Mouse (Mus musculus) heart, postnatal 4 days (tissue): ENCODE results near the gene 2010003K11Rik. TPM values are rescaled to one million over a fixed set of nuclear protein-coding genes. Genes with fewer than 3 reads are reported as not detected.
A peak's percentile ranks its signal among the peaks of the same experiment; 100 is the strongest.

Source experiments
- DNase-seq: peaks from one replicate; pipeline ENCODE4 v3.0.0; 2021
- total RNA-seq, 2 experiments: library from RNA; stranded (reverse); gene quantifications; 2 replicates each; pipeline ENCODE4 v1.2.3; 2021

The 2010003K11Rik gene
- not detected for total RNA-seq

GRCm38 (mm10) chr19:4498062-4498933 lies at the start of gene 2010003K11Rik:
TSS of gene 2010003K11Rik (minus strand) at chr19:4498583.
- no peak for DNase-seq

GRCm38 (mm10) chr19:4547801-4548200 lies 49.4 kb upstream of the 2010003K11Rik start:
- DNase-seq = no peak

- DNase-seq = no peak
These were observed 47.5 kb upstream of the 2010003K11Rik start for GRCm38 (mm10) chr19:4545841-4546240.

GRCm38 (mm10) chr19:4545091-4545490 lies 46.7 kb upstream of the 2010003K11Rik start:
- no peak for DNase-seq

GRCm38 (mm10) chr19:4542081-4542480 lies 43.7 kb upstream of the 2010003K11Rik start:
- no peak for DNase-seq

GRCm38 (mm10) chr19:4540992-4541391 lies 42.6 kb upstream of the 2010003K11Rik start:
- DNase-seq = no peak

GRCm38 (mm10) chr19:4540263-4540662 lies 41.9 kb upstream of the 2010003K11Rik start:
- no peak for DNase-seq

GRCm38 (mm10) chr19:4536606-4537005 lies 38.2 kb upstream of the 2010003K11Rik start:
- no peak for DNase-seq

- no peak for DNase-seq
These were observed 37.5 kb upstream of the 2010003K11Rik start for GRCm38 (mm10) chr19:4535922-4536321.

GRCm38 (mm10) chr19:4534646-4535045 lies 36.3 kb upstream of the 2010003K11Rik start:
- no peak for DNase-seq

- no peak for DNase-seq
These were observed 23.2 kb upstream of the 2010003K11Rik start for GRCm38 (mm10) chr19:4521426-4522050.

- DNase-seq = no peak
These were observed 19.1 kb upstream of the 2010003K11Rik start for GRCm38 (mm10) chr19:4517483-4517882.

GRCm38 (mm10) chr19:4516288-4516687 lies 17.9 kb upstream of the 2010003K11Rik start:
- no peak for DNase-seq

- DNase-seq = no peak
These were observed 17.4 kb upstream of the 2010003K11Rik start for GRCm38 (mm10) chr19:4515746-4516145.

GRCm38 (mm10) chr19:4513236-4513858 lies 15.0 kb upstream of the 2010003K11Rik start:
- no peak for DNase-seq

GRCm38 (mm10) chr19:4511116-4511841 lies 12.9 kb upstream of the 2010003K11Rik start:
- no peak for DNase-seq

GRCm38 (mm10) chr19:4509986-4510963 lies 11.9 kb upstream of the 2010003K11Rik start, which contains the start of gene Pcx:
TSS of gene Pcx (plus strand) at chr19:4510472.
- DNase-seq = peak; percentile 99

- no peak for DNase-seq
These were observed 9.4 kb upstream of the 2010003K11Rik start for GRCm38 (mm10) chr19:4507746-4508145.

- DNase-seq = no peak
These were observed 6.4 kb upstream of the 2010003K11Rik start for GRCm38 (mm10) chr19:4504830-4505229.

GRCm38 (mm10) chr19:4502701-4503100 lies 4.3 kb upstream of the 2010003K11Rik start:
- DNase-seq = no peak
